Mouse (Mus musculus): ENCODE measurements around the gene Chad.

DNA sequence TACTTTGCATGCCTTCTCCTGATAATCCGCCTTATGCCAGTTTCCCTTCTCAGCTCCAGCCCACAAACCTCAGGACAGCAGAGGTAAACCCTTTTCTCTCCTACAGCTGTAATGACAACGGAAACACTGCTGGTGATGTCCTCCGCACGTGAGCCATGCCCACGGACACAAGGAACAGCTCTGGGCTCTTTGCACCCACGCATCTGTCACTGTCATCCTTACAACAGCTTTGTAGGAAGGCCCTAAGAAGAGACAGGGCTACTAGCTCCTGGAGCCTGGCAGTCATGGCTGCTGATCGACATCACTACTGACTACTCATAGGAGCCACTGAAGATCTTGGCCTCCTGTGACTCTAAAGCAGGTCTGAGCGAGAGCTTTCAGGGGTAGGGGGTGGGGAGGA, 31.7 kb upstream of the Chad start:
- TF ChIP-seq CTCF (conservative IDR thresholded peaks at IDR 0.05; ENCODE audit: low read length) (no peak), POU5F1 (IDR thresholded peaks at IDR 0.05; ENCODE audit: borderline replicate concordance, low read length) (no peak)

Data from E14TG2a.4 (cell line).